Mouse (Mus musculus): ENCODE measurements around the gene Cxcr2. TPM values are rescaled to one million over a fixed set of nuclear protein-coding genes. Genes with fewer than 3 reads are reported as not detected.

Gene Cxcr2
- polyA plus RNA-seq, 1 experiment, result not detected

- no peak overlapping the region for H3K4me3 ChIP-seq (ENCODE audit: insufficient read depth, low read length)
- H3K4me1 ChIP-seq (ENCODE audit: control insufficient read depth, insufficient read depth, low read length), result no peaks in the 10 kb centered on the region
- H3K27ac ChIP-seq (ENCODE audit: insufficient read depth, low read length), result no peak overlapping the region
- TF ChIP-seq POLR2A (IDR thresholded peaks at IDR 0.05; ENCODE audit: low read depth, low read length) (no peak), CTCF (IDR thresholded peaks at IDR 0.05; ENCODE audit: borderline replicate concordance, insufficient read depth, low read length) (no peak)
These were observed 32.7 kb upstream of the Cxcr2 start for GRCm38 (mm10) chr1:74121138-74121537.

GRCm38 (mm10) chr1:74121821-74122576, 31.8 kb upstream of the Cxcr2 start:
- Histone ChIP-seq H3K27ac (ENCODE audit: insufficient read depth, low read length) (no peak overlapping the region), H3K4me1 (ENCODE audit: control insufficient read depth, insufficient read depth, low read length) (no peaks in the 10 kb centered on the region), H3K4me3 (ENCODE audit: insufficient read depth, low read length) (no peak overlapping the region)
- TF ChIP-seq CTCF (IDR thresholded peaks at IDR 0.05; ENCODE audit: borderline replicate concordance, insufficient read depth, low read length) (no peak), POLR2A (IDR thresholded peaks at IDR 0.05; ENCODE audit: low read depth, low read length) (no peak)

GRCm38 (mm10) chr1:74123215-74123614, 30.6 kb upstream of the Cxcr2 start:
- no peak for TF ChIP-seq POLR2A (IDR thresholded peaks at IDR 0.05; ENCODE audit: low read depth, low read length)
- TF ChIP-seq CTCF (IDR thresholded peaks at IDR 0.05; ENCODE audit: borderline replicate concordance, insufficient read depth, low read length), result no peak
- no peak overlapping the region for H3K4me3 ChIP-seq (ENCODE audit: insufficient read depth, low read length)
- H3K4me1 ChIP-seq (ENCODE audit: control insufficient read depth, insufficient read depth, low read length), result no peaks in the 10 kb centered on the region
- H3K27ac ChIP-seq (ENCODE audit: insufficient read depth, low read length), result no peak overlapping the region

GRCm38 (mm10) chr1:74124021-74124981, 29.5 kb upstream of the Cxcr2 start, which contains the start of gene Tns1:
Gene Tns1, minus strand, starts transcription at chr1:74124449.
- Histone ChIP-seq H3K27ac (ENCODE audit: insufficient read depth, low read length) (no peak within 1 kb of the TSS), H3K4me1 (ENCODE audit: control insufficient read depth, insufficient read depth, low read length) (no peaks in the 10 kb centered on the region), H3K4me3 (ENCODE audit: insufficient read depth, low read length) (peak within 1 kb of the TSS; percentile 42)
- no peak for TF ChIP-seq CTCF (IDR thresholded peaks at IDR 0.05; ENCODE audit: borderline replicate concordance, insufficient read depth, low read length)

- Histone ChIP-seq H3K27ac (ENCODE audit: insufficient read depth, low read length) (no peak within 1 kb of the TSS), H3K4me1 (ENCODE audit: control insufficient read depth, insufficient read depth, low read length) (no peaks in the 10 kb centered on the region), H3K4me3 (ENCODE audit: insufficient read depth, low read length) (peak within 1 kb of the TSS; percentile 42)
- TF ChIP-seq CTCF (IDR thresholded peaks at IDR 0.05; ENCODE audit: borderline replicate concordance, insufficient read depth, low read length) (peak; percentile 44; the same call in 1 of the 2 replicates), POLR2A (IDR thresholded peaks at IDR 0.05; ENCODE audit: low read depth, low read length) (no peak)
These were observed 28.7 kb upstream of the Cxcr2 start, which contains the start of gene Rufy4 for GRCm38 (mm10) chr1:74124991-74125552. Gene Rufy4, plus strand, starts transcription at chr1:74125541.

GRCm38 (mm10) chr1:74130883-74131659, 22.7 kb upstream of the Cxcr2 start:
- H3K27ac ChIP-seq (ENCODE audit: insufficient read depth, low read length), result no peak overlapping the region
- H3K4me1 ChIP-seq (ENCODE audit: control insufficient read depth, insufficient read depth, low read length), result no peaks in the 10 kb centered on the region
- H3K4me3 ChIP-seq (ENCODE audit: insufficient read depth, low read length), result no peak overlapping the region
- TF ChIP-seq POLR2A (IDR thresholded peaks at IDR 0.05; ENCODE audit: low read depth, low read length), result no peak
- TF ChIP-seq CTCF (IDR thresholded peaks at IDR 0.05; ENCODE audit: borderline replicate concordance, insufficient read depth, low read length), result no peak

- no peak overlapping the region for H3K27ac ChIP-seq (ENCODE audit: insufficient read depth, low read length)
- TF ChIP-seq CTCF (IDR thresholded peaks at IDR 0.05; ENCODE audit: borderline replicate concordance, insufficient read depth, low read length), result no peak
- no peak for TF ChIP-seq POLR2A (IDR thresholded peaks at IDR 0.05; ENCODE audit: low read depth, low read length)
- H3K4me1 ChIP-seq (ENCODE audit: control insufficient read depth, insufficient read depth, low read length), result no peaks in the 10 kb centered on the region
- H3K4me3 ChIP-seq (ENCODE audit: insufficient read depth, low read length), result no peak overlapping the region
These were observed 21.8 kb upstream of the Cxcr2 start for GRCm38 (mm10) chr1:74132011-74132410.

GRCm38 (mm10) chr1:74133954-74134353, 19.8 kb upstream of the Cxcr2 start:
- no peaks in the 10 kb centered on the region for H3K4me1 ChIP-seq (ENCODE audit: control insufficient read depth, insufficient read depth, low read length)
- H3K4me3 ChIP-seq (ENCODE audit: insufficient read depth, low read length), result no peak overlapping the region
- H3K27ac ChIP-seq (ENCODE audit: insufficient read depth, low read length), result no peak overlapping the region
- TF ChIP-seq POLR2A (IDR thresholded peaks at IDR 0.05; ENCODE audit: low read depth, low read length) (no peak), CTCF (IDR thresholded peaks at IDR 0.05; ENCODE audit: borderline replicate concordance, insufficient read depth, low read length) (no peak)
